Mouse (Mus musculus): ENCODE measurements around the gene Eif3a. TPM values are rescaled to one million over a fixed set of nuclear protein-coding genes. Genes with fewer than 3 reads are reported as not detected.

Eif3a gene
- total RNA-seq, 4 experiments from 2014 or later, result 73.2 to 97.8 (median 91.5) TPM

- DNase-seq (ENCODE audit: low spot score in 2 of 2), result no peak
Measured at GRCm38 (mm10) chr19:60758896-60759835, 31.3 kb downstream of the Eif3a start.

GRCm38 (mm10) chr19:60757099-60757785 lies 33.2 kb downstream of the Eif3a start:
- no peak for DNase-seq (ENCODE audit: low spot score in 2 of 2)

- peak in 1 of 2 experiments; percentile 5 for DNase-seq (ENCODE audit: low spot score in 2 of 2)
Measured at GRCm38 (mm10) chr19:60756192-60757098, 34.0 kb downstream of the Eif3a start.

- peak; percentile 52 to 70 for DNase-seq (ENCODE audit: low spot score in 2 of 2)
Measured at GRCm38 (mm10) chr19:60755438-60756191, 34.8 kb downstream of the Eif3a start, which contains the start of gene Nanos1. Gene Nanos1, plus strand, starts transcription at chr19:60755987.

- DNase-seq (ENCODE audit: low spot score in 2 of 2), result no peak
Measured at GRCm38 (mm10) chr19:60747801-60748200, 42.7 kb downstream of the Eif3a start.

- DNase-seq (ENCODE audit: low spot score in 2 of 2), result no peak
Measured at GRCm38 (mm10) chr19:60743767-60744547, 46.5 kb downstream of the Eif3a start.

GRCm38 (mm10) chr19:60740560-60740959 lies 49.9 kb downstream of the Eif3a start:
- DNase-seq (ENCODE audit: low spot score in 2 of 2), result no peak

- no peak for DNase-seq (ENCODE audit: low spot score in 2 of 2)
Measured at GRCm38 (mm10) chr19:60731966-60732365, 58.5 kb downstream of the Eif3a start.

GRCm38 (mm10) chr19:60731299-60731698 lies 59.2 kb downstream of the Eif3a start:
- DNase-seq (ENCODE audit: low spot score in 2 of 2), result no peak

GRCm38 (mm10) chr19:60730281-60730852 lies 60.1 kb downstream of the Eif3a start:
- DNase-seq (ENCODE audit: low spot score in 2 of 2), result no peak

GRCm38 (mm10) chr19:60716381-60716780 lies 74.1 kb downstream of the Eif3a start:
- no peak for DNase-seq (ENCODE audit: low spot score in 2 of 2)

- no peak for DNase-seq (ENCODE audit: low spot score in 2 of 2)
Measured at GRCm38 (mm10) chr19:60712577-60712976, 77.9 kb downstream of the Eif3a start.

Small RNA genes lying within 50 kb of the gene (microRNA-seq; reads per million reads assigned to microRNA genes)
- gene mmu-mir-3084-1, result not detected

Other genes with a start within 250 kb of the Eif3a start
- 10 to 100 TPM; 31.3 to 34.7 (median 32.7) TPM for gene Cacul1, start 209.6 kb downstream of the Eif3a start, total RNA-seq (2022)
- gene Nanos1, start 34.7 kb downstream of the Eif3a start, total RNA-seq (2022), result under 1 TPM in 1 of 4 experiments, not detected in 3; 0.11 TPM
- gene Fam45a, start 20.9 kb upstream of the Eif3a start, total RNA-seq (2022), result 10 to 100 TPM in 1 of 4 experiments, 1 to 10 TPM in 3; 7.8 to 10.3 (median 9.5) TPM
- 1 to 10 TPM; 1.9 to 3.1 (median 2.2) TPM for gene Sfxn4, start 70.8 kb upstream of the Eif3a start, total RNA-seq (2022)
- 100 to 1,000 TPM; 213 to 249 (median 226) TPM for gene Prdx3, start 83.9 kb upstream of the Eif3a start, total RNA-seq (2022)
- 1 to 10 TPM; 2.4 to 4.0 (median 2.7) TPM for gene Grk5, start 99.1 kb upstream of the Eif3a start, total RNA-seq (2022)

Data from gastrocnemius, adult 8-10 months (tissue).